Mouse (Mus musculus) frontal cortex, postnatal 36 days (tissue): ENCODE results near the gene Ago3.

ENCODE experiments used
- DNase-seq, 2 experiments: peaks; one replicate each; pipeline ENCODE4 v3.0.0; 2022; ENCODE audit warnings: low spot score in 2 of 2

Ago3 gene

GRCm38 (mm10) chr4:126310344-126310743, 119.0 kb downstream of the Ago3 start:
- no peak for DNase-seq

GRCm38 (mm10) chr4:126309922-126310309, 119.4 kb downstream of the Ago3 start:
- DNase-seq, result peak; percentile 82 to 88

- no peak for DNase-seq
These were observed 120.0 kb downstream of the Ago3 start for GRCm38 (mm10) chr4:126309211-126309921.

- no peak for DNase-seq
These were observed 122.5 kb downstream of the Ago3 start for GRCm38 (mm10) chr4:126306827-126307226.

GRCm38 (mm10) chr4:126306058-126306457, 123.3 kb downstream of the Ago3 start:
- no peak for DNase-seq

- no peak for DNase-seq
These were observed 123.9 kb downstream of the Ago3 start for GRCm38 (mm10) chr4:126305428-126305827.

- DNase-seq, result no peak
These were observed 125.5 kb downstream of the Ago3 start for GRCm38 (mm10) chr4:126303877-126304276.

GRCm38 (mm10) chr4:126301584-126302309, 127.6 kb downstream of the Ago3 start:
- DNase-seq, result no peak

GRCm38 (mm10) chr4:126300916-126301583, 128.3 kb downstream of the Ago3 start:
- no peak for DNase-seq

- DNase-seq, result peak; percentile 33 to 37
These were observed 132.7 kb downstream of the Ago3 start for GRCm38 (mm10) chr4:126296617-126297101.

- DNase-seq, result no peak
These were observed 133.4 kb downstream of the Ago3 start for GRCm38 (mm10) chr4:126295937-126296336.

- DNase-seq, result no peak
These were observed 134.2 kb downstream of the Ago3 start for GRCm38 (mm10) chr4:126295152-126295551.

GRCm38 (mm10) chr4:126291196-126291595, 138.2 kb downstream of the Ago3 start:
- DNase-seq, result no peak

GRCm38 (mm10) chr4:126290314-126290713, 139.0 kb downstream of the Ago3 start:
- no peak for DNase-seq

- DNase-seq, result no peak
These were observed 141.2 kb downstream of the Ago3 start for GRCm38 (mm10) chr4:126288085-126288666.

- DNase-seq, result no peak
These were observed 141.9 kb downstream of the Ago3 start for GRCm38 (mm10) chr4:126287302-126287995.

GRCm38 (mm10) chr4:126286492-126286891, 142.9 kb downstream of the Ago3 start, which contains the start of gene Col8a2:
Gene Col8a2, plus strand, starts transcription at chr4:126286793.
- no peak for DNase-seq

- DNase-seq, result no peak
These were observed 145.8 kb downstream of the Ago3 start for GRCm38 (mm10) chr4:126283582-126283981.

GRCm38 (mm10) chr4:126281706-126282105, 147.7 kb downstream of the Ago3 start:
- DNase-seq, result no peak
